ENCODE assay signal across 16 mouse cellular contexts in the genomic region with DNA sequence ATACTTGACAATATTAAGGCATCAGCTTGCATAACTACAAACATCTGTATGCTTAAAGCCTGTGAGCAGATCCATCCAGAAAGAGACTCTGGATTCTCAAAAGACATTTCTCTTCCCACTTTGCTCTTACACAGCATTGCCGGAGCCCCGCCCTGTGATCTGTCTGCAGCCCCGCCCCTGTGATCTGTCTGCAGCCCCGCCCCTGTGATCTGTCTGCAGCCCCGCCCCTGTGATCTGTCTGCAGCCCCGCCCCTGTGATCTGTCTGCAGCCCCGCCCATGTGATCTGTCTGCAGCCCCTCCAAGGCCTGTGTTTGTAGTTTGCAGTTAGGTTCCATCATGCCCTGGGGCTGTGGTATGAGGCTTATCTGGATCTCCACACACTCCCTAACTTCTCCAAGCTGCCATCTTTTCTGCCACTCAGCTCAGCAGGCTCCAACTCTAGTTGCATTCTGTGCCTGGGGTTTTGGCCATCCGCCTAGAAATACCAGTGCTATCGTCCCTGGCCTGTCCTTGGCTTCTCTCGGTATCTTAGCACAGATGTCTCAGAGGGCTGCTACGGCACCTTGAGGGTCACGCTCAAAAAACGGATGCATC.
DNase-seq lines count a peak whose midpoint lies in the region; ATAC-seq lines count a peak whose summit lies in the region.
"Had no signal": no experiment of that assay in that cellular context is flagged by ENCODE, and none has a peak within 500 bp of the region (broad histone marks: within the 10 kb centered on the region; RNA-seq: fewer than 3 reads in every experiment).

No protein-coding gene starts in this region.

- no peak overlapping the region for H3K4me3 ChIP-seq in heart, embryonic 11.5 days (ENCODE audit: low read depth, low read length)
- H3K4me3 ChIP-seq in kidney, embryonic 15.5 days (replicated peaks) = no peak overlapping the region
- H3K4me3 ChIP-seq: forebrain, embryonic 15.5 days; hindbrain, embryonic 10.5 days; neural tube, embryonic 13.5 days had no signal

- no peaks in the 10 kb centered on the region for H3K36me3 ChIP-seq in heart, embryonic 11.5 days (ENCODE audit: control insufficient read depth, insufficient read depth, low read length)
- no peaks in the 10 kb centered on the region for H3K36me3 ChIP-seq in kidney, embryonic 15.5 days
- H3K36me3 ChIP-seq: forebrain, embryonic 15.5 days; hindbrain, embryonic 10.5 days; neural tube, embryonic 13.5 days had no signal

- ATAC-seq in heart, embryonic 11.5 days (replicated peaks; ENCODE audit: insufficient number of reproducible peaks, low FRiP score, low TSS enrichment) = 0 out of 2 replicates have a peak, but pooled peaks have one; percentile 55
- ATAC-seq in kidney, embryonic 15.5 days (replicated peaks; ENCODE audit: low FRiP score) = no peak
- ATAC-seq in erythroid progenitor cell, adult 5-6 weeks (replicated peaks; ENCODE audit: low FRiP score, poor library complexity, severe bottlenecking) = no peak
- ATAC-seq: forebrain, embryonic 15.5 days; intestine, embryonic 16.5 days; midbrain, embryonic 16.5 days had no signal

- no peak overlapping the region for H3K27ac ChIP-seq in heart, embryonic 11.5 days (ENCODE audit: low read depth, low read length)
- H3K27ac ChIP-seq in kidney, embryonic 15.5 days = no peak overlapping the region
- H3K27ac ChIP-seq: forebrain, embryonic 15.5 days; hindbrain, embryonic 10.5 days; liver, embryonic 14.5 days; neural tube, embryonic 13.5 days had no signal

- no peaks in the 10 kb centered on the region for H3K4me1 ChIP-seq in heart, embryonic 11.5 days (ENCODE audit: control insufficient read depth, insufficient read depth, low read length)
- H3K4me1 ChIP-seq in kidney, embryonic 15.5 days = peaks cover 5% of the 10 kb centered on the region; the same call in 1 of the 2 replicates
- H3K4me1 ChIP-seq: forebrain, embryonic 15.5 days; hindbrain, embryonic 10.5 days had no signal

- H3K9ac ChIP-seq in heart, embryonic 11.5 days (ENCODE audit: low read depth, low read length) = no peak overlapping the region
- H3K9ac ChIP-seq in kidney, embryonic 15.5 days = no peak overlapping the region
- H3K9ac ChIP-seq: forebrain, embryonic 15.5 days; liver, embryonic 14.5 days; neural tube, embryonic 13.5 days had no signal

- 54% methylated on average over 13 of the region's 13 CpGs for WGBS in heart, embryonic 11.5 days (ENCODE audit: insufficient replicate concordance)
- WGBS in kidney, embryonic 15.5 days = 64% methylated on average over 13 of the region's 13 CpGs

- no peaks in the 10 kb centered on the region for H3K9me3 ChIP-seq in heart, embryonic 11.5 days (replicated peaks; ENCODE audit: control insufficient read depth, low read length)
- no peaks in the 10 kb centered on the region for H3K9me3 ChIP-seq in kidney, embryonic 15.5 days (replicated peaks)
- H3K9me3 ChIP-seq: forebrain, embryonic 15.5 days; hindbrain, embryonic 10.5 days; neural tube, embryonic 13.5 days had no signal

- no peak overlapping the region for H3K4me2 ChIP-seq in heart, embryonic 11.5 days
- H3K4me2 ChIP-seq in kidney, embryonic 15.5 days = no peak overlapping the region
- H3K4me2 ChIP-seq: forebrain, embryonic 15.5 days; neural tube, embryonic 13.5 days had no signal

- H3K27me3 ChIP-seq in heart, embryonic 11.5 days (ENCODE audit: control insufficient read depth, insufficient read depth, low read length) = no peaks in the 10 kb centered on the region
- H3K27me3 ChIP-seq in kidney, embryonic 15.5 days = no peaks in the 10 kb centered on the region
- H3K27me3 ChIP-seq: forebrain, embryonic 15.5 days; neural tube, embryonic 13.5 days had no signal

- DNase-seq in heart, adult 8-10 months (ENCODE audit: low spot score) = no peak
- DNase-seq in ovary, adult 18-20 months (ENCODE audit: low spot score) = peak; percentile 82
- DNase-seq in ovary, postnatal 10 days (ENCODE audit: low spot score) = no peak
- peak; percentile 69 for DNase-seq in adrenal gland, postnatal 14 days
- DNase-seq in testis, postnatal 14 days (ENCODE audit: low spot score) = peak; percentile 77
- DNase-seq: kidney, postnatal 14 days; thymus, adult 2 months had no signal

Comparison
In these comparisons a context has a peak if more than half of its experiments do, and no peak if none do; other contexts are left out.
1. DNase-seq: peak in ovary, adult 18-20 months (single experiment), adrenal gland, postnatal 14 days (single experiment) and testis, postnatal 14 days (single experiment); none in heart, adult 8-10 months (single experiment) and ovary, postnatal 10 days (single experiment).